Mouse (Mus musculus) kidney, embryonic 16.5 days (tissue): ENCODE results near the gene Cyb561d2. TPM values are rescaled to one million over a fixed set of nuclear protein-coding genes. Genes with fewer than 3 reads are reported as not detected.

Source experiments
- ATAC-seq: fragments of 200-750 bp; cut with Nextera tagmentation; 2 replicates; pipeline ENCODE4 v1.8.0; 2017; ENCODE audit warnings: moderate TSS enrichment; ENCODE audit not compliant: low FRiP score, low TSS enrichment
- H3K27ac ChIP-seq: fragments of 300-500 bp; sonication (generic); 2 replicates; pipeline ENCODE4 v1.5.1; 2014; ENCODE audit warnings: low read length
- H3K27me3 ChIP-seq: fragments of 300-500 bp; sonication (generic); 2 replicates; pipeline ENCODE4 v1.6.1; 2014; ENCODE audit warnings: low read length, control low read depth, mixed read lengths; ENCODE audit not compliant: insufficient read depth
- H3K36me3 ChIP-seq: fragments of 300-500 bp; sonication (generic); 2 replicates; pipeline ENCODE4 v1.6.1; 2014; ENCODE audit warnings: low read length, control low read depth, mixed read lengths; ENCODE audit not compliant: insufficient read depth
- H3K4me1 ChIP-seq: fragments of 300-500 bp; sonication (generic); 2 replicates; pipeline ENCODE4 v1.6.1; 2014; ENCODE audit warnings: low read length, control low read depth, mixed read lengths; ENCODE audit not compliant: insufficient read depth
- H3K4me2 ChIP-seq: fragments of 300-500 bp; sonication (generic); replicated peaks from 2 replicates; pipeline ENCODE4 v1.6.1; 2014; ENCODE audit warnings: low read depth, low read length
- H3K4me3 ChIP-seq: fragments of 300-500 bp; sonication (generic); 2 replicates; pipeline ENCODE4 v1.5.1; 2014; ENCODE audit warnings: mild to moderate bottlenecking, low read length
- H3K9ac ChIP-seq: fragments of 300-500 bp; sonication (generic); replicated peaks from 2 replicates; pipeline ENCODE4 v1.6.1; 2014; ENCODE audit warnings: low read length
- H3K9me3 ChIP-seq: fragments of 300-500 bp; sonication (generic); 2 replicates; pipeline ENCODE4 v1.6.1; 2016; ENCODE audit warnings: low read length, control low read depth
- WGBS: fragments of 180-500 bp; shearing (Covaris S2); extraction: QIAGEN DNeasy Blood & Tissue Kit; methylation state at CpG from one replicate; pipeline ENCODE4 v1.1.7; 2014; 5-methylcytosine and 5-hydroxymethylcytosine counted together
- polyA plus RNA-seq: library from polyadenylated mRNA; unstranded; fragments of >200 nt; fragmentation: Nextera tagmentation; extraction: Ambion mirVana; gene quantifications from 2 replicates; pipeline ENCODE4 v1.2.1, GENCODE M21; 2015

Gene Cyb561d2
- polyA plus RNA-seq, 1 experiment from 2014 or later, result 39.0 TPM

DNA sequence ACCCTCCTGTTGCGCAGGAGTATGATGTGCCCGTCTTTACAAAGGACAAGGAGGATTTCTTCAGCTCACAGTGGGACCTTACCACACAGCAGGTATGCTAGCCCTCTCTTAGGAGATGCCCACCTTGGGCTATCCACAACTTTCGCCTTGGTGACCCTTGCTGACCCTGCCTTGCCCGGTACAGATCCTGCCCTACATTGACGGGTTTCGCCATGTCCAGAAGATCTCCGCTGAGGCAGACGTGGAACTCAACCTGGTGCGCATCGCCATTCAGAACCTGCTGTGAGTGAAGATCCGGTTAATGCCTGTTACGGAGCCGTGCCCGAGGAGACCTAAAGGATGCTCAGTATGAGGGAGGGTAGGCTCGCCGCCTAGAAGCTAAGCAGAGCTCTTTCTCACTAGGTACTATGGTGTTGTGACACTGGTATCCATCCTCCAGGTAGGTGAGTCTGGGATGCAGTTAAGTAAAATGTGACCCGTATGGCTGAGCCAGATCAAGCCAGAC is 2.3 kb upstream of the Cyb561d2 start:
- H3K4me3 ChIP-seq, result no peak overlapping the region
- H3K9ac ChIP-seq, result no peak overlapping the region
- H3K27ac ChIP-seq, result no peak overlapping the region
- H3K4me1 ChIP-seq, result peaks cover 32% of the 10 kb centered on the region
- no peaks in the 10 kb centered on the region for H3K27me3 ChIP-seq
- 94% methylated on average over 17 of the region's 17 CpGs for WGBS
- no peak overlapping the region for H3K4me2 ChIP-seq
- peaks cover 26% of the 10 kb centered on the region for H3K36me3 ChIP-seq
- ATAC-seq, result no peak
- H3K9me3 ChIP-seq, result no peaks in the 10 kb centered on the region

DNA sequence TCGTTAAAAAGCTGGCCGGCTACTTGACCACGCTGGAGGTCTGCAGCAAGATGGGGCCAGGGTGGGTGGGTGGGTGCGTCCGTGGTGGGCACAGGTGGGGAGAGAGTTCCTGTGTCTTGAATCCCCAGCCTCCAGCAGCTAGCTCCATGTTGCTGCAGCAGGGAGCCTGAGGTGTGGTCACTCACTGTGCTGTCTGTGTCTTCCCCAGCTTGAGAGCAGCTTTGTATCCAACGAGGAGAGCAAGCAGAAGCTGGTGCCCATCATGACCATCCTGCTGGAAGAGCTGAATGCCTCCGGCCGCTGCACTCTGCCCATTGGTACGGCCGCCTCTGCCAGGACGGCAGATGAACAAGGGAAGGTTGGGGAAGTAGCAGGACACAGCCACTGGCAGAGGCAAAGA is 1.3 kb upstream of the Cyb561d2 start:
- no peak for ATAC-seq
- Histone ChIP-seq H3K9ac (no peak overlapping the region), H3K36me3 (peaks cover 36% of the 10 kb centered on the region), H3K27me3 (no peaks in the 10 kb centered on the region), H3K4me2 (peak overlapping the region; percentile 89), H3K9me3 (no peaks in the 10 kb centered on the region), H3K4me1 (peaks cover 30% of the 10 kb centered on the region), H3K4me3 (no peak overlapping the region), H3K27ac (no peak overlapping the region)
- 83% methylated on average over 11 of the region's 11 CpGs for WGBS

DNA sequence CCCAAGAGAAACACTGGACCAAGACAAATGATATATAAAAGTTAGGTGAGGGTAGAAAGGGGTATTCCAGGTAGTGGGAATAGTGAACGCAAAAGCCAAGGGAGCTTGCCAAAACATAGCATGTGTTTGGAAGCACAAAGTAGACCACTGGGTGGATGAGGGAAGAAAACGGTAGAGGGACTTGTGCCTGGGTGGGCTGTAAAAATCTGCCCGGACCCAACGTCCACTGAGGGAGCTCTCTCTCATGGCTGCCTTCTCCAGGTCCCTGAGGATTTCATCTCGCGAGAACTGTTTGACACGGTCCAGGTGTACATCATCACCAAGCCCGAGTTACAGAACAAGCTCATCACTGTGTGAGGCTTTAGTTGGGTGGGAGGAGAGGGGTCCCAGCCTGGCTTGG is 728 bp upstream of the Cyb561d2 start:
- Histone ChIP-seq H3K36me3 (peaks cover 42% of the 10 kb centered on the region), H3K4me1 (peaks cover 30% of the 10 kb centered on the region), H3K27me3 (no peaks in the 10 kb centered on the region), H3K9me3 (no peaks in the 10 kb centered on the region), H3K9ac (peak overlapping the region; percentile 75), H3K4me2 (peak overlapping the region; percentile 89), H3K27ac (peak overlapping the region; percentile 78; the same call in 1 of the 2 replicates), H3K4me3 (peak overlapping the region; percentile 73)
- 33% methylated on average over 8 of the region's 8 CpGs for WGBS
- ATAC-seq, result no peak

DNA sequence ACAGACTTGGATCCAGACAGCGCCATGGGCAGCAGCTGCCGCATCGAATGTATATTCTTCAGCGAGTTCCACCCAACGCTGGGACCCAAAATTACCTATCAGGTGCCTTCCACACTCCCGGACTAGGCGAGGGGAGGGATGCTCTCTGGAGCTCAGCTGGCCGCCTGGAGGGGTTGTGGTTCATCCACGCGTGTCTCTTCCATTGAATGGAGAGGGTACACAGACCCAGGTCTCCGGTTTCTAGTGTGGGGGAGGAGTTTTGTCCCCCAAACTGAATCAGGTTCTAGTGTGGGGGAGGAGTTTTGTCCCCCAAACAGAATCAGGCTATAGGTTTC is 326 bp upstream of the Cyb561d2 start:
- H3K4me3 ChIP-seq, result peak overlapping the region; percentile 73
- H3K9me3 ChIP-seq, result no peaks in the 10 kb centered on the region
- H3K4me2 ChIP-seq, result peak overlapping the region; percentile 89
- H3K4me1 ChIP-seq, result peaks cover 26% of the 10 kb centered on the region
- no peaks in the 10 kb centered on the region for H3K27me3 ChIP-seq
- H3K27ac ChIP-seq, result peak overlapping the region; percentile 78
- H3K9ac ChIP-seq, result peak overlapping the region; percentile 75
- ATAC-seq, result peak; percentile 6
- peaks cover 43% of the 10 kb centered on the region for H3K36me3 ChIP-seq
- under 1% methylated on average over 11 of the region's 11 CpGs for WGBS

DNA sequence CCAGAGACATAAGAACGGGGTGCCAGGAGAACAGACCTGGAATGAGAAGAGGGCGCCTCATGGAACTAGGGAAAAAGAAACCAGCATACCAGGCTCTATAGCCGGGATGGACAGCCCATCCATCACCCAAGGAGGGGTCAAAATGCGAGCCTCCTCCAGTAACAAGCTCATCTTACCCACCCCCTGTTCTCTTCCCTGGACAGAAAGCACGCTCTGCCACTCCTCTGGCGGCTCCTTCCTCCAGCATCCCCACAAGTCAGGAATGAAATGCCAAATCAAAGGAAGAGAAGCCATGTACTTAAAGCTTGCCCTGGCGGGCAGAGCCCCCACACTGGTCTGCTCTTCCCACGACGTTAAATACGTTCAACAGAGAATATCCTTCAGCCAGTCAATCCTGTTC is 988 bp downstream of the Cyb561d2 start:
- ATAC-seq, result no peak
- Histone ChIP-seq H3K9ac (peak overlapping the region; percentile 75), H3K4me2 (peak overlapping the region; percentile 89), H3K9me3 (no peaks in the 10 kb centered on the region), H3K36me3 (peaks cover 43% of the 10 kb centered on the region), H3K4me3 (peak overlapping the region; percentile 73), H3K27me3 (no peaks in the 10 kb centered on the region), H3K4me1 (peaks cover 29% of the 10 kb centered on the region), H3K27ac (0 out of 2 replicates have a peak overlapping the region, but pooled peaks have one; percentile 22)
- WGBS, result 20% methylated on average over 10 of the region's 10 CpGs

DNA sequence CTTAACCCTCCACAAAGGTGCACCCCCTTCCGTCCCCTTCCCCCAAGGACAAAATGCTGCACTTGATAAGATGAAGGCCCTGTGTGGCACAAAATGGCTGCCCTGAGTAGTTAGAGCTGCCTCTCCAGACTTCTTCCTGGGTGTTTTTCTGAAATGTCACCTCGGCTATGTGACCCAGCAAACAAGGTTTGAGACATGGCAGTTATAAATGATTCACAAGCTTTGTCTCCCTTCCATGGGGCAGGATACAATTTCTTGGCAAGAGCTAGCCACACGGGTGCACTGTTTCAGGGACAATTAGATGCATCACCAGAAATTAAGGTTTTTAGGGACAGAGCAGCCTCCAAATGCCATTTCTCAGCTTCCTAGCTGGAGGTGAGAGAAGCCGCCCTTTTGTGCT is 1.6 kb downstream of the Cyb561d2 start:
- H3K9ac ChIP-seq, result peak overlapping the region; percentile 75; the same call in 1 of the 2 replicates
- H3K9me3 ChIP-seq, result no peaks in the 10 kb centered on the region
- peak overlapping the region; percentile 89; the same call in 1 of the 2 replicates for H3K4me2 ChIP-seq
- H3K4me1 ChIP-seq, result peaks cover 35% of the 10 kb centered on the region
- H3K36me3 ChIP-seq, result peaks cover 43% of the 10 kb centered on the region
- H3K27me3 ChIP-seq, result no peaks in the 10 kb centered on the region
- H3K27ac ChIP-seq, result no peak overlapping the region
- no peak overlapping the region for H3K4me3 ChIP-seq
- no peak for ATAC-seq
- 52% methylated on average over 4 of the region's 4 CpGs for WGBS

DNA sequence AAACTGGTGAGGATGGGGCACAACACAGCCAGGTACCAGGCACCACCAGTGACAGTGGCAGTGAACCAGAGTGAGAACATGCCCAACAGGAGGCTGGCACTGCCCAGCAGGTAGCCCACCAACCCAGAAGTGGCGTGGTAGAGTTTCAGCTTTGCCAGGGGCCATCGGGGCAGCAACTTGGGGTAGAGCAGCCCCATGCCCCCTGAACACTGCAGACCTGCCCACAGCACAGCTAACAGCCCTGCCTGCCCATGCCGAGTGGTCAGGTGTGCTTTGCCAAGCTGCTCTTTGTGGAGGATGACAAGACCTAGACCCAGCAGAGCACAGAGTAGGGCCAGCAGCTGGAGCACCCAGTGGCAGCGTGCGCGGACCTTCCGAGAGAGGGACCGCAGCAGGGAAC is 2.1 kb downstream of the Cyb561d2 start:
- Histone ChIP-seq H3K9ac (no peak overlapping the region; the same call in 1 of the 2 replicates), H3K4me1 (peaks cover 38% of the 10 kb centered on the region), H3K9me3 (no peaks in the 10 kb centered on the region), H3K4me3 (no peak overlapping the region), H3K4me2 (no peak overlapping the region), H3K27me3 (no peaks in the 10 kb centered on the region), H3K36me3 (peaks cover 40% of the 10 kb centered on the region), H3K27ac (no peak overlapping the region)
- ATAC-seq, result no peak
- WGBS, result 93% methylated on average over 8 of the region's 8 CpGs

DNA sequence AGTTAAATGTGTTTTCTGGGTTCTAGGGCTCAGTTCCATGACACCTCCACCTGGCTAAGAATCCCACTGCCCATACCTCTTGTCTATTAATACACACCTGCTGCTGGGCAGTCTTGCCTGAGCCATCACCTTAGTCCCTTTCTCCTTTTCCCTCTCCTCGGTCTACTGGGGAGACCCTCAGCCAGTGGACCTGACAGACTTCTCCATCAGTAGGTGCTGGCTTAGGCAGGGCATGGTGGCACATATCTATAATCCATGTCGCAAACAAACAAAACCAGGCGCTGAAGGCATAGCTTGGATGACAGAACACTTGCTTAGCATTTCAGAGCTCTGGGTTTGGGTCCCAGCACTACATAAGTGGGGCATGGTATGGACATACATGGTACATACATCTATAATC is 3.3 kb downstream of the Cyb561d2 start:
- H3K27ac ChIP-seq, result no peak overlapping the region
- WGBS, result 97% methylated on average over 3 of the region's 3 CpGs
- no peaks in the 10 kb centered on the region for H3K9me3 ChIP-seq
- peaks cover 29% of the 10 kb centered on the region for H3K36me3 ChIP-seq
- no peak overlapping the region for H3K4me2 ChIP-seq
- peaks cover 38% of the 10 kb centered on the region for H3K4me1 ChIP-seq
- H3K9ac ChIP-seq, result no peak overlapping the region
- no peak for ATAC-seq
- no peak overlapping the region for H3K4me3 ChIP-seq
- no peaks in the 10 kb centered on the region for H3K27me3 ChIP-seq

DNA sequence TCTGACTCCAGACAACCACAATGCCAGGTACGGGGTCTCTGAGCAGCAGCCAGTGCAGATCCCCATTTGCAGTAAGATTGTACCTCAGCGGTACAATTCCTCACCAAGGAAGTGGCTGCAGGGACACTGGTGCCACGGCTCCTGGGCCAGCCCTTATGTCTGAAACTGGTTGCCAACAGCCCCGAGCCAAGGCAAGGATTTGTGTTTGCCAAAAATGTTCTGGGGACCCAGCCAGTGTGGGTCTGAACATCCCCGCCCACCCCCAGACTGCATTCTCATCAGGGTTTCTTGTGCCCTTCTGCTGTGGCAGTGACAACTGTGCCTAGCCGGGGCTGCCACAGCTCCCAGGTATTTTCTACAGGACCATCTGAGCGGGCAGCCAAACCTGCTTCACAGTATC is 3.8 kb downstream of the Cyb561d2 start:
- Histone ChIP-seq H3K36me3 (peaks cover 26% of the 10 kb centered on the region), H3K4me3 (no peak overlapping the region), H3K27me3 (no peaks in the 10 kb centered on the region), H3K4me2 (no peak overlapping the region), H3K9me3 (no peaks in the 10 kb centered on the region), H3K27ac (no peak overlapping the region), H3K4me1 (peaks cover 40% of the 10 kb centered on the region), H3K9ac (no peak overlapping the region)
- 96% methylated on average over 7 of the region's 7 CpGs for WGBS
- ATAC-seq, result no peak

DNA sequence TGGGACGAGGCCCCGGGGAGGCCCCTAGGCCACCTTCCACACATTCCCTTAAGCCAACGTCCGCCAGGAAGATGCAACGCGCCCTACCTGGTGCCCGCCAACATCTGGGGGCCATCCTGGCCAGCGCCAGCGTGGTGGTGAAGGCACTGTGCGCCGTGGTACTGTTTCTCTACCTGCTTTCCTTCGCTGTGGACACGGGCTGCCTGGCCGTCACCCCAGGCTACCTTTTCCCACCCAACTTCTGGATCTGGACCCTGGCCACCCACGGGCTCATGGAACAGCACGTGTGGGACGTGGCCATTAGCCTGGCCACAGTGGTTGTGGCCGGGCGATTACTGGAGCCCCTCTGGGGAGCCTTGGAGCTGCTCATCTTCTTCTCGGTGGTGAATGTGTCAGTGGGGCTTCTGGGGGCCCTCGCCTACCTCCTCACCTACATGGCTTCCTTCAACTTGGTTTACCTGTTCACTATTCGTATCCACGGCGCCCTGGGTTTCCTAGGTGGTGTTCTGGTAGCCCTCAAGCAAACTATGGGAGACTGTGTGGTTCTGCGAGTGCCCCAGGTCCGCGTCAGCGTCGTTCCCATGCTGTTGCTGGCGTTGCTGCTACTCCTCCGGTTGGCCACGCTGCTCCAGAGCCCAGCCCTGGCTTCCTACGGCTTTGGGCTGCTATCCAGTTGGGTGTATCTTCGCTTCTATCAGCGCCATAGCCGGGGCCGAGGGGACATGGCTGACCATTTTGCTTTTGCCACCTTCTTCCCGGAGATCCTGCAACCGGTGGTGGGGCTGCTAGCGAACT is 7.4 kb downstream of the Cyb561d2 start:
- under 1% methylated on average over 40 of the region's 40 CpGs for WGBS
- peaks cover 24% of the 10 kb centered on the region for H3K4me1 ChIP-seq
- no peaks in the 10 kb centered on the region for H3K27me3 ChIP-seq
- H3K27ac ChIP-seq, result peak overlapping the region; percentile 84
- peak overlapping the region; percentile 96 for H3K4me3 ChIP-seq
- H3K9ac ChIP-seq, result peak overlapping the region; percentile 83
- 0 out of 2 replicates have a peak, but pooled peaks have one; percentile 1 for ATAC-seq
- H3K4me2 ChIP-seq, result peak overlapping the region; percentile 99
- peaks cover 20% of the 10 kb centered on the region for H3K36me3 ChIP-seq
- no peaks in the 10 kb centered on the region for H3K9me3 ChIP-seq
